Mouse (Mus musculus) E14TG2a.4 (cell line): Measurements from ENCODE around the gene 2900026A02Rik.

ENCODE experiments used
- CTCF ChIP-seq: conservative IDR thresholded peaks from 2 replicates; pipeline ENCODE4 v1.5.1; 2014; ENCODE audit warnings: low read length
- NANOG ChIP-seq: IDR thresholded peaks from 2 replicates; pipeline ENCODE4 v1.6.1; 2014; ENCODE audit warnings: borderline replicate concordance, low read length, mixed read lengths
- POU5F1 ChIP-seq: IDR thresholded peaks from 2 replicates; pipeline ENCODE4 v1.6.1; 2014; ENCODE audit warnings: low read length, borderline replicate concordance

- TF ChIP-seq CTCF (no peak), POU5F1 (no peak), NANOG (no peak)
Measured at GRCm38 (mm10) chr5:113165481-113165880, 55.6 kb downstream of the 2900026A02Rik start.
